Mouse (Mus musculus) lung, postnatal 0 days (tissue): Measurements from ENCODE around the gene Ehbp1. TPM values are rescaled to one million over a fixed set of nuclear protein-coding genes. Genes with fewer than 3 reads are reported as not detected.

ENCODE experiments used
- ATAC-seq: fragments of 200-750 bp; cut with Nextera tagmentation; 2 replicates; pipeline ENCODE4 v1.8.0; 2017; ENCODE audit warnings: moderate library complexity
- DNase-seq: peaks from one replicate; pipeline ENCODE4 v3.0.0-alpha.2; 2016; ENCODE audit warnings: low spot score
- H3K27ac ChIP-seq: fragments of 300-500 bp; sonication (generic); 2 replicates; pipeline ENCODE4 v1.5.1; 2014; ENCODE audit warnings: antibody characterized with exemption, mild to moderate bottlenecking, low read length, mixed read lengths
- H3K27me3 ChIP-seq: fragments of 300-500 bp; sonication (generic); replicated peaks from 2 replicates; pipeline ENCODE4 v1.6.1; 2014; ENCODE audit warnings: low read length, mixed read lengths; ENCODE audit not compliant: insufficient read depth
- H3K36me3 ChIP-seq: fragments of 300-500 bp; sonication (generic); 2 replicates; pipeline ENCODE4 v1.6.1; 2014; ENCODE audit warnings: low read length, mixed read lengths; ENCODE audit not compliant: insufficient read depth
- H3K4me1 ChIP-seq: fragments of 300-500 bp; sonication (generic); 2 replicates; pipeline ENCODE4 v1.6.1; 2014; ENCODE audit warnings: antibody characterized with exemption, low read depth, low read length, mixed read lengths; ENCODE audit not compliant: insufficient read depth
- H3K4me2 ChIP-seq: fragments of 300-500 bp; sonication (generic); replicated peaks from 2 replicates; pipeline ENCODE4 v1.6.1; 2014; ENCODE audit warnings: low read depth, mild to moderate bottlenecking, low read length, moderate library complexity, mixed read lengths
- H3K4me3 ChIP-seq: fragments of 300-500 bp; sonication (generic); 2 replicates; pipeline ENCODE4 v1.5.1; 2014; ENCODE audit warnings: low read depth, low read length
- H3K9ac ChIP-seq: fragments of 300-500 bp; sonication (generic); replicated peaks from 2 replicates; pipeline ENCODE4 v1.6.1; 2014; ENCODE audit warnings: low read depth, mild to moderate bottlenecking
- H3K9me3 ChIP-seq: fragments of 300-500 bp; sonication (generic); 2 replicates; pipeline ENCODE4 v1.6.1; 2016; ENCODE audit warnings: low read length, mixed read lengths
- CTCF ChIP-seq: IDR thresholded peaks from 2 replicates; pipeline ENCODE4 v1.5.1; 2016; ENCODE audit warnings: antibody characterized with exemption, mild to moderate bottlenecking
- EP300 ChIP-seq: IDR thresholded peaks from 2 replicates; pipeline ENCODE4 v1.6.1; 2016; ENCODE audit warnings: antibody characterized with exemption, mild to moderate bottlenecking, control low read depth
- whole genome bisulfite sequencing: fragments of 180-500 bp; shearing (Covaris S2); extraction: QIAGEN DNeasy Blood & Tissue Kit; methylation state at CpG from one replicate; pipeline ENCODE4 v1.1.7; 2014; 5-methylcytosine and 5-hydroxymethylcytosine counted together
- polyA plus RNA-seq: library from polyadenylated mRNA; unstranded; fragments of >200 nt; fragmentation: Nextera tagmentation; extraction: Ambion mirVana; gene quantifications from 2 replicates; pipeline ENCODE4 v1.2.1, GENCODE M21; 2015

The Ehbp1 gene
- polyA plus RNA-seq, 1 experiment from 2014 or later = 5.1 TPM

- no peak overlapping the region for H3K4me3 ChIP-seq
- ATAC-seq (no peak), DNase-seq (no peak)
- H3K36me3 ChIP-seq = 0 out of 2 replicates have a peak, but pooled peaks cover 3% of the 10 kb centered on the region
- peaks cover 18% of the 10 kb centered on the region for H3K4me1 ChIP-seq
- H3K9me3 ChIP-seq = no peaks in the 10 kb centered on the region
- WGBS = 50% methylated on average over 9 of the region's 9 CpGs
- H3K27ac ChIP-seq = no peak overlapping the region
- H3K4me2 ChIP-seq = no peak overlapping the region
- no peak for TF ChIP-seq CTCF
- TF ChIP-seq EP300 = no peak
- H3K9ac ChIP-seq = no peak overlapping the region
- H3K27me3 ChIP-seq = peaks cover 62% of the 10 kb centered on the region
Observed at GRCm38 (mm10) chr11:22005281-22005870, 336.7 kb downstream of the Ehbp1 start.

- ATAC-seq = no peak
- no peak overlapping the region for H3K9ac ChIP-seq
Observed at GRCm38 (mm10) chr11:22004331-22004841, 337.7 kb downstream of the Ehbp1 start.

DNA sequence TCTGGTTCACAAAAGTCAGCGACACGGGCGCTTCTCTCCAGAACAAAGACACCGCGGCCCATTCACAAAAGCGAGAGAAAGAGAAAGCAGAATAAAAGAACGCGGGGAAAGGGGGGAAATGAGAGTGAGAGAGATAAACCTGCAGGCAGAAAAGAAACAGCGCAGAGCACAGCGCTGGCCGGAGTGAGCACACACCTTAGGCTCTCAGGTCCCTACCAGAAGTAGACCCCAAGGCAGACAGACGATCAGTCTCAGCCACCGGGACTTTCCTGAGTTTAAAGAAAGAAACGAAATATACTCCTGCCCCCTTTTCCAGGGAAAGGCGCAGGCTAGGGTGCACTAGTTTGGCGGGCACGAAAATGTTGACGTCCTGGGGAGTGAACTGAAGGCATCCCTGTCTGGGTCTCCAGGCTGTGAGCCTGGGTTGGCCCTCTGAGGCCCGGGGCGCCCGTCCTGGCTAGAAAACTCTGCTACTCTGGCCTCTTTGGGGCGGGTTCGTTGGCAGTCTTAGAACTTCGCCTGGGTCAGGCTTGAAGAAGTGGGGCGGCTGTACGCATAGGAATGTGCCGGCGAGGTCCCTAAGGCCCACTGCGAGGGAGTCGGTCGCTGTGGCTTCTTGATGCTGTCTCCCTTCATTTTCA is 338.6 kb downstream of the Ehbp1 start:
- H3K9me3 ChIP-seq = no peaks in the 10 kb centered on the region
- DNase-seq (no peak), ATAC-seq (no peak)
- 0 out of 2 replicates have a peak, but pooled peaks cover 3% of the 10 kb centered on the region for H3K36me3 ChIP-seq
- TF ChIP-seq CTCF (no peak), EP300 (no peak)
- WGBS = 2% methylated on average over 31 of the region's 31 CpGs
- peak overlapping the region; percentile 83 for H3K4me2 ChIP-seq
- peak overlapping the region; percentile 25 for H3K4me3 ChIP-seq
- H3K27me3 ChIP-seq = peaks cover 77% of the 10 kb centered on the region
- H3K27ac ChIP-seq = no peak overlapping the region
- no peak overlapping the region for H3K9ac ChIP-seq
- H3K4me1 ChIP-seq = peaks cover 18% of the 10 kb centered on the region

More at GRCm38 (mm10) chr11:22004331-22004841, 337.7 kb downstream of the Ehbp1 start:
- TF ChIP-seq CTCF (no peak), EP300 (no peak)
- H3K36me3 ChIP-seq = 0 out of 2 replicates have a peak, but pooled peaks cover 3% of the 10 kb centered on the region
- H3K4me1 ChIP-seq = peaks cover 18% of the 10 kb centered on the region
- 12% methylated on average over 17 of the region's 18 CpGs for WGBS
- no peak overlapping the region for H3K4me2 ChIP-seq
- H3K27ac ChIP-seq = no peak overlapping the region
- no peak for DNase-seq
- peaks cover 72% of the 10 kb centered on the region for H3K27me3 ChIP-seq
- no peaks in the 10 kb centered on the region for H3K9me3 ChIP-seq
- H3K4me3 ChIP-seq = no peak overlapping the region

DNA sequence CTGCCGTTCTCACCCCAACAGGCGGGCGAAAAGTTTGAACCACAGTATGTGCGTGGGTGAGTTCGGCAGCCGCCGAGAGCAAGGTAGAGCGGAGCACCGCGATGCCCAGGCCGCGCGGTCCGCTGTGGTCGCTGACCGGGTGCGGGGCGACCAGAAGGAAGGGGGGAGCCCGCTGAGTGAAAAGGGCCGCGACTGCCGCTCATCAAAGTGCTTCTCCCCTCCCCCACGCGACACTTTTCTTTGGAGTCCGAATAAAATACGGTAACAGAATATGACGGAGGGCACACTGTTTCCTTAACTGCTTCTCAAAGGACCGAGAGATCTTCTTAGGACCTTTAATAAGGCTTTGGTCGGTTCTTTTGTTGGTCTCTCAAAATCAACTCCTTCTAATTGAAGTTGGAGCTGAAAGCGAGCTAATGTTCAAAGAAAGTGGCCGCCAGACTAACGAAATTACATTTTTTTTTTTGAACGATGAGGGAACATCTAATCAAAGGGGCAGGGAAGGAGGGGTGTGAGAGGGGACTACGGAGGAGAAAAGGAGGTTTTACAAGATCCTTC is 339.2 kb downstream of the Ehbp1 start, which contains the start of gene Otx1:
TSS of gene Otx1 (minus strand) at position 115 of the 558 bp plus-strand sequence.
- H3K27me3 ChIP-seq = peaks cover 78% of the 10 kb centered on the region
- DNase-seq = no peak

DNA sequence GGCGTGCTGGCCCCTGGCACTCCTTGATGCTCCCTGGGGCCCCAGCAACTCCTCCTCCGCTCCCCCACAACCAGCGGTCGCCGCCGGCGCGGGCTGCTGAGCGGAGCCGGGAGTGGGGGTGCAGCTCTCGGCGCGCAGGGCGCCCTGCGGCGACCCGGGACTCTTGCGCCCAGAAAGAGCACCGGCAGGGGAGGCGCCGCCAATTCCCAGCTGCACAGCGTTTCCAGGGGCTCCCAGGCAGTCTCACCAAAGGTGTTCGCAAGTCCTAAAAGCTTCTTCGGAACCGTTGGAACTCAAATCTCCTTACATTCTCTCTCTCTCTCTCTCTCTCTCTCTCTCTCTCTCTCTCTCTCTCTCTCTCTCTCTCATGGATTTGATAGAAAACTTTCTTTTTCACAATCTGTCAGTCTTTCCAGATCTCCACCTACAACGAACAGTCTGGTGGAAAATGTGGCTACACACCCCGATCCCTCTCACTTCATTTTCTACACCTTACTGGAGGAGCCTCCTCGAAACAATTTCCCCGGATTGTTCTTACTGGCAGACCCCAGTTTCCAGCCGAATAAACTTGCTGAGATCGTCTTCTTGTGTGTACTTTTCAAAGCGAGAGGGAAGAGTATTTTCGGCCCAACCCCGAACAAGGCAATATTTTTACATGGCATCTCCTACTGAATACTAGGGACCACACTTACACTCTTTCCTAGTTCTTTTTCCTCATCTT is 339.9 kb downstream of the Ehbp1 start:
- ATAC-seq (no peak), DNase-seq (peak; percentile 26)
- H3K4me1 ChIP-seq = peaks cover 18% of the 10 kb centered on the region
- H3K9me3 ChIP-seq = no peaks in the 10 kb centered on the region
- H3K4me2 ChIP-seq = peak overlapping the region; percentile 83
- H3K4me3 ChIP-seq = peak overlapping the region; percentile 46
- 1% methylated on average over 28 of the region's 34 CpGs for WGBS
- 0 out of 2 replicates have a peak, but pooled peaks cover 3% of the 10 kb centered on the region for H3K36me3 ChIP-seq
- no peak for TF ChIP-seq EP300
- no peak for TF ChIP-seq CTCF
- H3K9ac ChIP-seq = no peak overlapping the region
- no peak overlapping the region for H3K27ac ChIP-seq
- H3K27me3 ChIP-seq = peaks cover 77% of the 10 kb centered on the region

More for the DNA sequence above, 339.2 kb downstream of the Ehbp1 start, which contains the start of gene Otx1:
- H3K4me3 ChIP-seq = peak within 1 kb of the TSS; percentile 46
- H3K4me2 ChIP-seq = peak within 1 kb of the TSS; percentile 83
- no peaks in the 10 kb centered on the region for H3K9me3 ChIP-seq
- H3K9ac ChIP-seq = no peak within 1 kb of the TSS
- TF ChIP-seq CTCF (no peak), EP300 (no peak)
- 0 out of 2 replicates have a peak, but pooled peaks cover 3% of the 10 kb centered on the region for H3K36me3 ChIP-seq
- H3K27ac ChIP-seq = no peak within 1 kb of the TSS
- peaks cover 18% of the 10 kb centered on the region for H3K4me1 ChIP-seq
- ATAC-seq = no peak
- WGBS = 1% methylated on average over 34 of the region's 34 CpGs
